Mouse (Mus musculus) liver, embryonic 14.5 days (tissue): ENCODE measurements around the gene E130208F15Rik. TPM values are rescaled to one million over a fixed set of nuclear protein-coding genes. Genes with fewer than 3 reads are reported as not detected.
A peak's percentile ranks its signal among the peaks of the same experiment; 100 is the strongest.

Source experiments
- ATAC-seq: fragments of 200-750 bp; cut with Nextera tagmentation; 2 replicates; pipeline ENCODE4 v1.8.0; 2017; ENCODE audit warnings: moderate number of reproducible peaks, mild to moderate bottlenecking, moderate library complexity; ENCODE audit not compliant: insufficient read depth
- DNase-seq, 3 experiments: peaks; one replicate each; pipeline ENCODE4 v3.0.0-alpha.2; 2012 to 2013; ENCODE audit warnings: low read depth in 3 of 3, low spot score in 3 of 3
- H3K27ac ChIP-seq: fragments of 300-500 bp; sonication (generic); 2 replicates; pipeline ENCODE4 v1.5.1; 2014; ENCODE audit warnings: moderate library complexity, mild to moderate bottlenecking, control low read depth, inconsistent platforms
- H3K27me3 ChIP-seq: fragments of 300-500 bp; sonication (generic); 2 replicates; pipeline ENCODE4 v1.6.1; 2014; ENCODE audit warnings: mild to moderate bottlenecking, low read length, moderate library complexity; ENCODE audit not compliant: control insufficient read depth, insufficient read depth
- H3K36me3 ChIP-seq: fragments of 300-500 bp; sonication (generic); replicated peaks from 2 replicates; pipeline ENCODE4 v1.6.1; 2014; ENCODE audit warnings: low read depth; ENCODE audit not compliant: control insufficient read depth, insufficient read depth
- H3K4me1 ChIP-seq, 2 experiments: fragments of 200-500 bp in 1 of 2; fragments of 300-500 bp in 1 of 2; sonication (generic) in 1 of 2; replicated peaks; 2 replicates each; pipeline ENCODE4 v1.6.1; 2012 to 2014; ENCODE audit warnings: antibody characterized with exemption in 1 of 2, inconsistent platforms in 1 of 2, low read length in 1 of 2; ENCODE audit not compliant: control insufficient read depth in 2 of 2, insufficient read depth in 2 of 2
- H3K4me2 ChIP-seq: fragments of 300-500 bp; sonication (generic); 2 replicates; pipeline ENCODE4 v1.6.1; 2014; ENCODE audit warnings: low read depth, mild to moderate bottlenecking, control low read depth, moderate library complexity
- H3K4me3 ChIP-seq, 2 experiments: fragments of 200-500 bp in 1 of 2; fragments of 300-500 bp in 1 of 2; sonication (generic) in 1 of 2; 2 replicates each; pipeline ENCODE4 v1.5.1; 2012 to 2014; ENCODE audit warnings: low read depth in 2 of 2, low read length in 2 of 2, mild to moderate bottlenecking in 2 of 2, control low read depth in 1 of 2, inconsistent platforms in 1 of 2, moderate library complexity in 1 of 2; ENCODE audit not compliant: insufficient read depth in 1 of 2
- H3K9ac ChIP-seq: fragments of 300-500 bp; sonication (generic); replicated peaks from 2 replicates; pipeline ENCODE4 v1.6.1; 2014; ENCODE audit warnings: mild to moderate bottlenecking, control low read depth, moderate library complexity
- H3K9me3 ChIP-seq: fragments of 300-500 bp; sonication (generic); 2 replicates; pipeline ENCODE4 v1.6.1; 2016; ENCODE audit warnings: low read length, mixed read lengths; ENCODE audit not compliant: control insufficient read depth
- CTCF ChIP-seq: IDR thresholded peaks from 2 replicates; pipeline ENCODE4 v1.5.1; 2016; ENCODE audit warnings: antibody characterized with exemption, low read depth, control low read depth
- EP300 ChIP-seq: IDR thresholded peaks from 2 replicates; pipeline ENCODE4 v1.6.1; 2016; ENCODE audit warnings: antibody characterized with exemption, low read depth
- WGBS: fragments of 180-500 bp; shearing (Covaris S2); extraction: QIAGEN DNeasy Blood & Tissue Kit; methylation state at CpG from one replicate; pipeline ENCODE4 v1.1.7; 2014; ENCODE audit not compliant: insufficient replicate concordance; 5-methylcytosine and 5-hydroxymethylcytosine counted together
- polyA plus RNA-seq, 2 experiments: library from polyadenylated mRNA; depleted of rRNA in 1 of 2; stranded (reverse) in 1 of 2; unstranded in 1 of 2; fragments of >200 nt; fragmentation: Nextera tagmentation in 1 of 2; extraction: Ambion mirVana in 1 of 2; gene quantifications; 2 replicates each; pipeline versions ENCODE4 v1.2.1 to v1.2.3; 2012 to 2014

Gene E130208F15Rik
- polyA plus RNA-seq, 2 experiments = 0.19 TPM; not detected in 1

- TF ChIP-seq EP300 = peak; percentile 23; the same call in 1 of the 2 replicates
- 0 out of 2 replicates have a peak, but pooled peaks have one; percentile 21 for TF ChIP-seq CTCF
- peak within 1 kb of the TSS; percentile 93 for H3K27ac ChIP-seq
- H3K4me2 ChIP-seq = peak within 1 kb of the TSS; percentile 85
- H3K9ac ChIP-seq = peak within 1 kb of the TSS; percentile 85
- WGBS = under 1% methylated on average over 49 of the region's 49 CpGs
- H3K4me3 ChIP-seq = peak within 1 kb of the TSS; percentile 78 to 89
- ATAC-seq (peak; percentile 90), DNase-seq (peak; percentile 90 to 94 (median 92))
- peaks cover 2 to 10% of the 10 kb centered on the region in 2 experiments; a peak in 3 of 4 replicates for H3K4me1 ChIP-seq
- no peaks in the 10 kb centered on the region for H3K27me3 ChIP-seq
- H3K9me3 ChIP-seq = no peaks in the 10 kb centered on the region
- no peaks in the 10 kb centered on the region for H3K36me3 ChIP-seq
These were observed 41.4 kb upstream of the E130208F15Rik start, which contains the start of the genes Thap8 and Wdr62 for GRCm38 (mm10) chr7:30279951-30280669. Gene Thap8 (plus strand): TSS chr7:30280094. Gene Wdr62 (minus strand): TSS chr7:30280419.

DNA sequence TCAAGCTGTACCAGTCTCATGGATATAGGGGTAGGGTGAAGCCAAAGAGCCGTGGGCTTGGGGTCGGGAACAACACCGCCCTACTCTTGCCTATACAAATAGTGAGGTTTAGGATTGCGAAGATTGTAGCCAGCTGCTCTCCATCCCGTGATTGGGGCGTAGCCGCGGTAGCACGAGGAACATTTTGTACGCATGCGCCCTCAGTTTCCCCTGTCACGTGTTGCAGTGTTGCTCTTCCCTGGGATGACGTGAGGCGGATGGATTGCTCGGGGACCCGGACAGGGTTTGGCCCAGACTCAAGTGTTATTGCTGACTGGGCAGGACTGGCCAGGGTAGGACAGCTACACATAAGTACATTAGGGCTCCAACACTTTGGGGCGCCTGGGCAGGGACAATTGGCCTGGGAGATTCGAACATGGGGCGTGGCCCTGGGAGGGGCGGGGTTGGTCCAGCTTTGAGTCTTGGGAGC lies 40.8 kb upstream of the E130208F15Rik start:
- Histone ChIP-seq H3K9ac (peak overlapping the region; percentile 20; the same call in 1 of the 2 replicates), H3K4me1 (peaks cover 2 to 10% of the 10 kb centered on the region in 2 experiments; a peak in 3 of 4 replicates), H3K4me2 (peak overlapping the region; percentile 85), H3K27me3 (no peaks in the 10 kb centered on the region), H3K4me3 (peak overlapping the region; percentile 74 to 78), H3K9me3 (no peaks in the 10 kb centered on the region), H3K36me3 (no peaks in the 10 kb centered on the region), H3K27ac (peak overlapping the region; percentile 93)
- under 1% methylated on average over 20 of the region's 20 CpGs for WGBS
- TF ChIP-seq EP300 = no peak
- no peak for TF ChIP-seq CTCF
- DNase-seq = peak; percentile 64 to 78 (median 71)
- ATAC-seq = peak; percentile 58

DNA sequence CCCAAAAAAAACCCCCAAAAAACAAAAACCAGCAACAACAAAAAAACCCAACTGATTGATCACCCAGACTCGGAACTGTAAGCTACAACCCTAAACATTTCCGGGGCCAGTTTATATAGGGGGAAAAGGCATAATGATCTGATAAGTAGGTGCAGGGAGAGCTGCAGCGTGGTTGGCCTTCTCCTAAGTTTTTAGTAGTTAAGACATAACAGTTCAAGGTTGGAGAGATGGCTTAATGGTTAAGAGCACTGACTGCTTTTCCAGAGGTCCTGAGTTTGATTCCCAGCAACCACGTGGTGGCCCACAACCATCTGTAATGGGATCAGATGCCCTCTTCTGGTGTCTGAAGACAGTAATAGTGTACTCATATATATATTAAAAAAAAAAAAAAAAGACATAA lies 40.0 kb upstream of the E130208F15Rik start:
- Histone ChIP-seq H3K36me3 (no peaks in the 10 kb centered on the region), H3K4me2 (peak overlapping the region; percentile 85), H3K27me3 (no peaks in the 10 kb centered on the region), H3K27ac (no peak overlapping the region), H3K4me3 (no peak overlapping the region), H3K4me1 (peaks cover 2 to 10% of the 10 kb centered on the region in 2 experiments; a peak in 3 of 4 replicates), H3K9me3 (no peaks in the 10 kb centered on the region), H3K9ac (no peak overlapping the region)
- no peak for ATAC-seq
- no peak for TF ChIP-seq EP300
- no peak for TF ChIP-seq CTCF
- 67% methylated on average over 4 of the region's 4 CpGs for WGBS
- DNase-seq = no peak

GRCm38 (mm10) chr7:30282740-30283139 lies 38.8 kb upstream of the E130208F15Rik start:
- H3K4me2 ChIP-seq = no peak overlapping the region
- no peak overlapping the region for H3K27ac ChIP-seq
- TF ChIP-seq CTCF = no peak
- no peak for TF ChIP-seq EP300
- no peaks in the 10 kb centered on the region for H3K9me3 ChIP-seq
- 63% methylated on average over 7 of the region's 7 CpGs for WGBS
- no peaks in the 10 kb centered on the region for H3K27me3 ChIP-seq
- peaks cover 2 to 10% of the 10 kb centered on the region in 2 experiments; a peak in 3 of 4 replicates for H3K4me1 ChIP-seq
- H3K9ac ChIP-seq = no peak overlapping the region
- no peak for ATAC-seq
- DNase-seq = no peak
- H3K36me3 ChIP-seq = no peaks in the 10 kb centered on the region
- H3K4me3 ChIP-seq = no peak overlapping the region

GRCm38 (mm10) chr7:30286701-30287410 lies 34.7 kb upstream of the E130208F15Rik start:
- no peak overlapping the region for H3K27ac ChIP-seq
- H3K9me3 ChIP-seq = no peaks in the 10 kb centered on the region
- no peak overlapping the region for H3K4me2 ChIP-seq
- DNase-seq = no peak
- ATAC-seq = no peak
- no peaks in the 10 kb centered on the region for H3K27me3 ChIP-seq
- WGBS = 49% methylated on average over 8 of the region's 8 CpGs
- no peak overlapping the region for H3K4me3 ChIP-seq
- H3K36me3 ChIP-seq = no peaks in the 10 kb centered on the region
- H3K9ac ChIP-seq = no peak overlapping the region
- TF ChIP-seq CTCF (no peak), EP300 (no peak)
- H3K4me1 ChIP-seq = no peaks in the 10 kb centered on the region
